Mouse (Mus musculus): ENCODE results near the gene Zfp948. TPM values are rescaled to one million over a fixed set of nuclear protein-coding genes. Genes with fewer than 3 reads are reported as not detected.
A peak's percentile ranks its signal among the peaks of the same experiment; 100 is the strongest.

Gene Zfp948
- polyA plus RNA-seq, 2 experiments = 3.6 to 7.6 TPM

- H3K27ac ChIP-seq = no peak overlapping the region
- no peak for ATAC-seq (ENCODE audit: insufficient read depth)
- no peaks in the 10 kb centered on the region for H3K27me3 ChIP-seq (ENCODE audit: control insufficient read depth, insufficient read depth, low read length)
- H3K4me1 ChIP-seq (replicated peaks; ENCODE audit: control insufficient read depth in 2 of 2, insufficient read depth in 2 of 2, low read length in 1 of 2) = peaks cover 5 to 11% of the 10 kb centered on the region in 2 experiments; a peak in 3 of 4 replicates
- peak overlapping the region; percentile 58 to 83; a peak in 3 of 4 replicates for H3K4me3 ChIP-seq (ENCODE audit: insufficient read depth in 1 of 2, low read depth in 2 of 2, low read length in 2 of 2)
- H3K9me3 ChIP-seq (ENCODE audit: control insufficient read depth, low read length) = no peaks in the 10 kb centered on the region
- no peak for TF ChIP-seq CTCF (IDR thresholded peaks at IDR 0.05; ENCODE audit: low read depth)
- no peak for TF ChIP-seq EP300 (IDR thresholded peaks at IDR 0.05; ENCODE audit: low read depth)
- H3K9ac ChIP-seq (replicated peaks) = no peak overlapping the region
- WGBS (ENCODE audit: insufficient replicate concordance) = 19% methylated on average over 7 of the region's 7 CpGs
- H3K4me2 ChIP-seq (ENCODE audit: low read depth) = peak overlapping the region; percentile 75
- H3K36me3 ChIP-seq (replicated peaks; ENCODE audit: control insufficient read depth, insufficient read depth, low read depth) = no peaks in the 10 kb centered on the region
- DNase-seq (ENCODE audit: low read depth in 3 of 3, low spot score in 3 of 3) = no peak
Measured at GRCm38 (mm10) chr17:21536096-21536495, 30.7 kb upstream of the Zfp948 start.

GRCm38 (mm10) chr17:21536676-21537075 lies 30.1 kb upstream of the Zfp948 start:
- Histone ChIP-seq H3K9me3 (ENCODE audit: control insufficient read depth, low read length) (no peaks in the 10 kb centered on the region), H3K4me3 (ENCODE audit: insufficient read depth in 1 of 2, low read depth in 2 of 2, low read length in 2 of 2) (no peak overlapping the region), H3K27ac (no peak overlapping the region), H3K4me2 (ENCODE audit: low read depth) (no peak overlapping the region), H3K9ac (replicated peaks) (no peak overlapping the region), H3K36me3 (replicated peaks; ENCODE audit: control insufficient read depth, insufficient read depth, low read depth) (no peaks in the 10 kb centered on the region), H3K27me3 (ENCODE audit: control insufficient read depth, insufficient read depth, low read length) (no peaks in the 10 kb centered on the region), H3K4me1 (replicated peaks; ENCODE audit: control insufficient read depth in 2 of 2, insufficient read depth in 2 of 2, low read length in 1 of 2) (peaks cover 5 to 11% of the 10 kb centered on the region in 2 experiments; a peak in 3 of 4 replicates)
- DNase-seq (ENCODE audit: low read depth in 3 of 3, low spot score in 3 of 3) = no peak
- no peak for TF ChIP-seq EP300 (IDR thresholded peaks at IDR 0.05; ENCODE audit: low read depth)
- TF ChIP-seq CTCF (IDR thresholded peaks at IDR 0.05; ENCODE audit: low read depth) = no peak
- no peak for ATAC-seq (ENCODE audit: insufficient read depth)
- WGBS (ENCODE audit: insufficient replicate concordance) = 54% methylated on average over 2 of the region's 2 CpGs

GRCm38 (mm10) chr17:21557831-21558230 lies 9.0 kb upstream of the Zfp948 start:
- Histone ChIP-seq H3K4me2 (ENCODE audit: low read depth) (no peak overlapping the region), H3K4me3 (ENCODE audit: insufficient read depth in 1 of 2, low read depth in 2 of 2, low read length in 2 of 2) (no peak overlapping the region), H3K9me3 (ENCODE audit: control insufficient read depth, low read length) (no peaks in the 10 kb centered on the region), H3K27ac (no peak overlapping the region), H3K4me1 (replicated peaks; ENCODE audit: control insufficient read depth in 2 of 2, insufficient read depth in 2 of 2, low read length in 1 of 2) (no peaks in the 10 kb centered on the region), H3K9ac (replicated peaks) (no peak overlapping the region), H3K36me3 (replicated peaks; ENCODE audit: control insufficient read depth, insufficient read depth, low read depth) (no peaks in the 10 kb centered on the region), H3K27me3 (ENCODE audit: control insufficient read depth, insufficient read depth, low read length) (no peaks in the 10 kb centered on the region)
- no peak for ATAC-seq (ENCODE audit: insufficient read depth)
- no peak for DNase-seq (ENCODE audit: low read depth in 3 of 3, low spot score in 3 of 3)
- WGBS (ENCODE audit: insufficient replicate concordance) = 48% methylated on average over 2 of the region's 2 CpGs
- TF ChIP-seq CTCF (IDR thresholded peaks at IDR 0.05; ENCODE audit: low read depth) (no peak), EP300 (IDR thresholded peaks at IDR 0.05; ENCODE audit: low read depth) (no peak)

GRCm38 (mm10) chr17:21566220-21566619 lies 588 bp upstream of the Zfp948 start:
- H3K36me3 ChIP-seq (replicated peaks; ENCODE audit: control insufficient read depth, insufficient read depth, low read depth) = no peaks in the 10 kb centered on the region
- no peaks in the 10 kb centered on the region for H3K27me3 ChIP-seq (ENCODE audit: control insufficient read depth, insufficient read depth, low read length)
- peak; percentile 46 to 69 (median 52) for DNase-seq (ENCODE audit: low read depth in 3 of 3, low spot score in 3 of 3)
- peak; percentile 63 for ATAC-seq (ENCODE audit: insufficient read depth)
- H3K4me3 ChIP-seq (ENCODE audit: insufficient read depth in 1 of 2, low read depth in 2 of 2, low read length in 2 of 2) = peak overlapping the region; percentile 72 to 88; a peak in 3 of 4 replicates
- peak overlapping the region; percentile 92 for H3K4me2 ChIP-seq (ENCODE audit: low read depth)
- H3K27ac ChIP-seq = peak overlapping the region; percentile 89
- WGBS (ENCODE audit: insufficient replicate concordance) = 1% methylated on average over 5 of the region's 5 CpGs
- H3K9me3 ChIP-seq (ENCODE audit: control insufficient read depth, low read length) = no peaks in the 10 kb centered on the region
- peaks cover 4 to 11% of the 10 kb centered on the region in 2 experiments for H3K4me1 ChIP-seq (replicated peaks; ENCODE audit: control insufficient read depth in 2 of 2, insufficient read depth in 2 of 2, low read length in 1 of 2)
- H3K9ac ChIP-seq (replicated peaks) = peak overlapping the region; percentile 80
- TF ChIP-seq EP300 (IDR thresholded peaks at IDR 0.05; ENCODE audit: low read depth) (no peak), CTCF (IDR thresholded peaks at IDR 0.05; ENCODE audit: low read depth) (peak; percentile 45; the same call in 1 of the 2 replicates)

DNA sequence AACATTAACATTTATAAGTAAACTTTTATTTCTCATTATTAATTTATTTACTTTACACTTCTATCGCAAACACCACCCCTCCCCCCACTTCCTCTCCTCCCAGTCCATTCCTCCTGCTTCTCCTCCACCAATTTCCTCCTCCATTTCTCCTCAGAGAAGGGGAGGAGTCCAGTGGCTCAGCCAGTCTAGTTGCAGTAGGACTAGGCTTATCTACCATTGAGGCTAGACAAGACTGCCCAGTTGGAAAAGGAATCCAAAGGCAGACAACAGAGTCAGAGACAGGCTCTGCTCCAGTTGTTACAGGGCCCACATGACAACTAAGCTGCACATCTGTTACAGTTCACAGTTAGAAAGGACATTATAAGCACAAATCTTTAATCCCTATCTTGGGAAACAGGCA lies 888 bp downstream of the Zfp948 start:
- Histone ChIP-seq H3K9ac (replicated peaks) (peak overlapping the region; percentile 38), H3K27ac (no peak overlapping the region; the same call in 1 of the 2 replicates), H3K4me2 (ENCODE audit: low read depth) (peak overlapping the region; percentile 92), H3K36me3 (replicated peaks; ENCODE audit: control insufficient read depth, insufficient read depth, low read depth) (no peaks in the 10 kb centered on the region), H3K4me3 (ENCODE audit: insufficient read depth in 1 of 2, low read depth in 2 of 2, low read length in 2 of 2) (peak overlapping the region; percentile 61 to 72), H3K4me1 (replicated peaks; ENCODE audit: control insufficient read depth in 2 of 2, insufficient read depth in 2 of 2, low read length in 1 of 2) (peaks cover 4 to 11% of the 10 kb centered on the region in 2 experiments), H3K9me3 (ENCODE audit: control insufficient read depth, low read length) (no peaks in the 10 kb centered on the region), H3K27me3 (ENCODE audit: control insufficient read depth, insufficient read depth, low read length) (no peaks in the 10 kb centered on the region)
- WGBS (ENCODE audit: insufficient replicate concordance) = 23% methylated on average over 1 of the region's 1 CpGs
- DNase-seq (ENCODE audit: low read depth in 3 of 3, low spot score in 3 of 3) (peak; percentile 28 to 58 (median 30)), ATAC-seq (ENCODE audit: insufficient read depth) (no peak)
- TF ChIP-seq EP300 (IDR thresholded peaks at IDR 0.05; ENCODE audit: low read depth) (no peak), CTCF (IDR thresholded peaks at IDR 0.05; ENCODE audit: low read depth) (no peak)

All from liver, embryonic 14.5 days (tissue).